Mouse (Mus musculus) macrophage (primary cell): ENCODE data around the gene Rab3ip. TPM values are rescaled to one million over a fixed set of nuclear protein-coding genes. Genes with fewer than 3 reads are reported as not detected.

ENCODE experiments used
- H3K27ac ChIP-seq: fragments of 350-480 bp; formaldehyde crosslinking; 2 replicates; pipeline ENCODE4 v1.9.0; 2021
- H3K36me3 ChIP-seq: fragments of 350-480 bp; formaldehyde crosslinking; 2 replicates; pipeline ENCODE4 v1.9.0; 2021; ENCODE audit errors: inconsistent target
- H3K4me3 ChIP-seq: fragments of 350-480 bp; formaldehyde crosslinking; 2 replicates; pipeline ENCODE4 v1.9.0; 2021; ENCODE audit errors: inconsistent target
- H3K79me2 ChIP-seq: fragments of 350-480 bp; formaldehyde crosslinking; 2 replicates; pipeline ENCODE4 v1.9.0; 2021; ENCODE audit errors: inconsistent target
- WGBS: methylation state at CpG from one replicate; pipeline ENCODE4 v1.1.7; 2026; ENCODE audit warnings: inconsistent platforms; ENCODE audit not compliant: missing documents; 5-methylcytosine and 5-hydroxymethylcytosine counted together
- polyA plus RNA-seq: library from polyadenylated mRNA; stranded (reverse); fragments of 250-400 nt; gene quantifications from 3 replicates; pipeline ENCODE4 v1.2.4, GENCODE M21; 2018; ENCODE audit warnings: inconsistent platforms

Gene Rab3ip
- polyA plus RNA-seq, 1 experiment from 2014 or later: 2.7 TPM

GRCm38 (mm10) chr10:116944940-116945339 lies 5.6 kb downstream of the Rab3ip start:
- Histone ChIP-seq H3K4me3 (no peak overlapping the region), H3K27ac (no peak overlapping the region), H3K36me3 (no peaks in the 10 kb centered on the region; the same call in 1 of the 2 replicates), H3K79me2 (no peaks in the 10 kb centered on the region; the same call in 1 of the 2 replicates)
- 56% methylated on average over 10 of the region's 10 CpGs for WGBS

GRCm38 (mm10) chr10:116944144-116944543 lies 6.4 kb downstream of the Rab3ip start:
- Histone ChIP-seq H3K27ac (no peak overlapping the region), H3K36me3 (no peaks in the 10 kb centered on the region; the same call in 1 of the 2 replicates), H3K4me3 (no peak overlapping the region), H3K79me2 (no peaks in the 10 kb centered on the region; the same call in 1 of the 2 replicates)
- 97% methylated on average over 3 of the region's 3 CpGs for WGBS

- Histone ChIP-seq H3K79me2 (no peaks in the 10 kb centered on the region; the same call in 1 of the 2 replicates), H3K36me3 (no peaks in the 10 kb centered on the region; the same call in 1 of the 2 replicates), H3K27ac (no peak overlapping the region), H3K4me3 (no peak overlapping the region)
- 98% methylated on average over 6 of the region's 6 CpGs for WGBS
Observed at GRCm38 (mm10) chr10:116943025-116943424, 7.5 kb downstream of the Rab3ip start.

- Histone ChIP-seq H3K27ac (no peak overlapping the region), H3K36me3 (no peaks in the 10 kb centered on the region), H3K79me2 (no peaks in the 10 kb centered on the region), H3K4me3 (no peak overlapping the region)
- 50% methylated on average over 12 of the region's 12 CpGs for WGBS
Observed at GRCm38 (mm10) chr10:116935028-116935427, 15.5 kb downstream of the Rab3ip start.

GRCm38 (mm10) chr10:116933794-116934193 lies 16.8 kb downstream of the Rab3ip start:
- no peak overlapping the region for H3K4me3 ChIP-seq
- H3K27ac ChIP-seq: no peak overlapping the region
- no peaks in the 10 kb centered on the region for H3K79me2 ChIP-seq
- WGBS: 95% methylated on average over 7 of the region's 7 CpGs
- no peaks in the 10 kb centered on the region for H3K36me3 ChIP-seq

GRCm38 (mm10) chr10:116932418-116932817 lies 18.2 kb downstream of the Rab3ip start:
- Histone ChIP-seq H3K79me2 (no peaks in the 10 kb centered on the region), H3K36me3 (no peaks in the 10 kb centered on the region), H3K4me3 (no peak overlapping the region), H3K27ac (no peak overlapping the region)
- WGBS: 94% methylated on average over 13 of the region's 13 CpGs

GRCm38 (mm10) chr10:116931497-116932179 lies 18.9 kb downstream of the Rab3ip start:
- no peaks in the 10 kb centered on the region for H3K36me3 ChIP-seq
- H3K79me2 ChIP-seq: no peaks in the 10 kb centered on the region
- no peak overlapping the region for H3K4me3 ChIP-seq
- H3K27ac ChIP-seq: no peak overlapping the region
- 55% methylated on average over 13 of the region's 15 CpGs for WGBS

GRCm38 (mm10) chr10:116930936-116931335 lies 19.6 kb downstream of the Rab3ip start:
- Histone ChIP-seq H3K36me3 (no peaks in the 10 kb centered on the region), H3K27ac (no peak overlapping the region), H3K4me3 (no peak overlapping the region), H3K79me2 (no peaks in the 10 kb centered on the region)
- WGBS: 80% methylated on average over 6 of the region's 7 CpGs

- no peaks in the 10 kb centered on the region for H3K79me2 ChIP-seq
- no peak overlapping the region for H3K27ac ChIP-seq
- H3K4me3 ChIP-seq: no peak overlapping the region
- no peaks in the 10 kb centered on the region for H3K36me3 ChIP-seq
- WGBS: 35% methylated on average over 7 of the region's 7 CpGs
Observed at GRCm38 (mm10) chr10:116930506-116930905, 20.1 kb downstream of the Rab3ip start.

- H3K36me3 ChIP-seq: no peaks in the 10 kb centered on the region
- H3K27ac ChIP-seq: no peak overlapping the region
- H3K4me3 ChIP-seq: no peak overlapping the region
- 76% methylated on average over 3 of the region's 3 CpGs for WGBS
- no peaks in the 10 kb centered on the region for H3K79me2 ChIP-seq
Observed at GRCm38 (mm10) chr10:116928826-116929225, 21.7 kb downstream of the Rab3ip start.

- Histone ChIP-seq H3K36me3 (no peaks in the 10 kb centered on the region), H3K4me3 (no peak overlapping the region), H3K27ac (no peak overlapping the region), H3K79me2 (no peaks in the 10 kb centered on the region)
- 48% methylated on average over 11 of the region's 11 CpGs for WGBS
Observed at GRCm38 (mm10) chr10:116926428-116927113, 24.0 kb downstream of the Rab3ip start.

GRCm38 (mm10) chr10:116923651-116924495 lies 26.7 kb downstream of the Rab3ip start:
- Histone ChIP-seq H3K36me3 (no peaks in the 10 kb centered on the region), H3K27ac (no peak overlapping the region), H3K4me3 (no peak overlapping the region), H3K79me2 (no peaks in the 10 kb centered on the region)
- WGBS: 76% methylated on average over 19 of the region's 19 CpGs

GRCm38 (mm10) chr10:116922161-116922560 lies 28.4 kb downstream of the Rab3ip start:
- no peak overlapping the region for H3K4me3 ChIP-seq
- WGBS: 88% methylated on average over 15 of the region's 15 CpGs
- H3K79me2 ChIP-seq: no peaks in the 10 kb centered on the region
- H3K36me3 ChIP-seq: no peaks in the 10 kb centered on the region
- no peak overlapping the region for H3K27ac ChIP-seq

GRCm38 (mm10) chr10:116921416-116921815 lies 29.2 kb downstream of the Rab3ip start:
- WGBS: 96% methylated on average over 15 of the region's 15 CpGs
- Histone ChIP-seq H3K79me2 (no peaks in the 10 kb centered on the region), H3K4me3 (no peak overlapping the region), H3K27ac (no peak overlapping the region), H3K36me3 (no peaks in the 10 kb centered on the region)
